Mouse (Mus musculus) ovary, postnatal 14 days (tissue): ENCODE results near the gene Ttll5.

Experiments used
- DNase-seq: peaks from one replicate; pipeline ENCODE4 v3.0.0; 2022; ENCODE audit warnings: low spot score

Gene Ttll5

DNA sequence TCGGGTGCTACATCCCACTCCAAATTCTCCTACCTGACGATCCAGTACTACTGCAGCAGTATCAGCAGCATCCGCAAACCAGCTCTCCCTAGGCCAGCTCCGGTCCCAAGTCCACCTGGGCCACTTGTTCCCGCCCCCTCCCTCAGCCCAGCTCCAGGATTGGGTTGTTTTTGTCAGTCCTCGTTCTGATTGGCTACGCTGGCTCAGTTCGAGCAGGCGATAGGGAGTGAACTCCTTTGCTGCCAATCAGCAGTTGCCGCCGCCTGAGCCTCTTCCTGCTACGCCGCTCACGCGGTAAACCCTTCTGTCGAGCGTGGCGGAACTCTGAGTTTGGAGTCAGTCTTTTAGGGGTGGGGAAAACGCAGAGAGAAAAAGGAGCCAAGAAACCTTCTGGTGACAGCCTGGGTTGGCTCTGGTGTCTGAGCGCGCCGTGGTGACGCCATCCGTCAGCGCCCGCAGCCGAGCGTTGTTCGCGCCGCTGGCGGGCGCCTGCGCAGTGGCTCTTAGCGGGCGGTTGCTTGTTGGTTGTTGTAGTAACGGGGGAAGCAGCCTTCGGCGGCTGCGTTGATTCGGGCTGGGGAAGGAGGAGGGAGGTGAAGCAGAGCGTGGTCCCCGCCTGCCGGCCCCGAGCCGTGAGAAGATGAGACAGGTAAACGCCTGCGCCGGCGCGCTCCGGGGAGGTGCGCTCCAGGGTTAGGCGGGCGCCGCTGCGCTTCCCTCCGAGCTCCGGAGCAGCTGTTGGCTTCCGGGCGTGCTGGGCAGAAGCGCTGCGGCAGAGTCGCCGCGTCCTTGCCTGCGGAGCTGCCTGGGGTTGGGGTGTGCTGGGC is at the start of gene Ttll5, which contains the start of gene Erg28:
Gene Ttll5, plus strand, starts transcription at position 222 of the 827 bp plus-strand sequence.
Gene Erg28, minus strand, starts transcription at position 113 of the 827 bp plus-strand sequence.
- peak; percentile 89 for DNase-seq

DNA sequence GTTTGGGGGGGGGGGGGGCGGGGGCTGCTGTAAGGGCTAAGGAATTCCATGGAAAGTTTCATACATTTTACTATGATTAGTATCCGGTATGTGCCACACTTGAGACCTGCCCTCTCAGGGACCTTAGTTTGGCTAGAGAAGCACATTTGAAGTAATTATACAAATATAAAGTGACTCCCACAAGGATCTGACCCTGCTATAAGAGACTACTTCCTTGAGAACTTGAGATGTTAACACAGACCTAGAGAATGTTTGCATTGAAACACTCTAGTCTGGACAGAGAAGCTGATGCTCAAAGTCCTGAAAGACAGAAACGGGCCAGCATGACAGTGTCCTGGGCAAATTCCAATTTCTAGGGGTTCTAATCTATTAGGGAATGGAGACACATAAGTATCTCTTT is 45.5 kb upstream of the Ttll5 start:
- DNase-seq, result no peak

- DNase-seq, result no peak
These were observed 44.8 kb upstream of the Ttll5 start for GRCm38 (mm10) chr12:85779707-85780106.

DNA sequence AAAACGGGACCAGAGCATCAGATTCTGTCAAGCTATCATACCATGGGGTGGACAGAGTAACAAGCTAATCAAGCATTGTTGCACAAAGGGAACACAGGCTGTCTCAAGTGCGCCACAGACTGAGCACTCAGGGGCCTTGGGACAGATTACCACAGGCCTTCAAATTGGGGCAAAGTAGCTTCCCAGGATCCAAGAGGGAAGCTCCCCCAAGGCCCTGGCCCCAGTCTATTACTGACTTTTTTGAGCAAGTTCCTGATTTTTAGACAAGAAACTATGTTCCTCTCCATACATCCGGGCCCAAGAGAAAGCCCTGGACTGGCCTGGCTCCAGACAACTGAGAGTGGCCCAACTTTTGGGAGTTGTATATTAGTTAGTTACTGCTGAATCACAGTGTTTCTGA is 42.9 kb upstream of the Ttll5 start:
- DNase-seq, result no peak

- DNase-seq, result no peak
These were observed 39.3 kb upstream of the Ttll5 start for GRCm38 (mm10) chr12:85784916-85785815.

- no peak for DNase-seq
These were observed 32.3 kb upstream of the Ttll5 start for GRCm38 (mm10) chr12:85792158-85792557.

DNA sequence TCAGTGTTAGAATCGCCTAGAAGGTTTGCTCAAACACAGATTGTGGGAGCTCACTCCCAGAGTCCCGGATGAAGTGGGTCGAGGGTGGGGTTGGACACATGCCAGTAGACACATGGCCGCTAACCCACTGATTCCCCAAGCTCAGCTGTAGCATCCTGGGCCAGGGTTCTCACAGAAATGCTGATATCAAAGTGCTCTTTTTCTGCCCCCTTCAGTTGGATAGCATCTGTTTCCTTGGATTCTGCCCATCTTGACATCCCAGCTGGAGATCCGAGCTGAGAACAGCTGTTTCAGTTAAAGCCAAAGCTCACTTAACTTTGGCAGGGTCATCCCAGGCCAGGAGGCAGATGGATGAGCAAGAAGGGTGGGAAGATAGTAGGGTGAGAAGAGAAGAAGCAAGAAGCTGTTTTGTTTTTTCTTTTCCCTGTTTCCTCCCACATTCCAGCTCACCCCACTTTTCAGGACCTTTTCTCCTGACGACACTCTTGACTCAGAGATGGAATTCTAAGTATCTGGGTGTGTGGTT is 31.6 kb upstream of the Ttll5 start:
- DNase-seq, result peak; percentile 19

- DNase-seq, result no peak
These were observed 30.4 kb upstream of the Ttll5 start for GRCm38 (mm10) chr12:85794094-85794493.

DNA sequence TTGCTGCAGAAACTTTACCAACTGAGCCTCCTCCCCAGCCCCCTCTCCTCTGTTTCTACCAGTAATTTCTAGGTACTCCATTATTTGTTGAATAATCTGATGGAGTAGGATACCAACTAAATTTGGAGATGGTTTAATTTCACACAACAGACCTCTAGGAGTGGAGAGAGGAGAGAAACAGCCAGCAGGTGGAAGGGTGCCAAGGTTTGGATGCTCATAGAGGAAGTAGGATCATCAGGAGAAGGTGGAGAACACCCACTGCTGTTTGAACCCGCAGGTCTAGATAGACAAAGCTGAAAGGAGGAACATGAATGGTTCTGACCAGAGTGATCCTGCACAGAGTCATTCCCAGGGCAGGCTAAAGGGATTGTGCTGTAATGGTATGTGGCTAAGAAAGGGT is 28.9 kb upstream of the Ttll5 start:
- DNase-seq, result no peak

DNA sequence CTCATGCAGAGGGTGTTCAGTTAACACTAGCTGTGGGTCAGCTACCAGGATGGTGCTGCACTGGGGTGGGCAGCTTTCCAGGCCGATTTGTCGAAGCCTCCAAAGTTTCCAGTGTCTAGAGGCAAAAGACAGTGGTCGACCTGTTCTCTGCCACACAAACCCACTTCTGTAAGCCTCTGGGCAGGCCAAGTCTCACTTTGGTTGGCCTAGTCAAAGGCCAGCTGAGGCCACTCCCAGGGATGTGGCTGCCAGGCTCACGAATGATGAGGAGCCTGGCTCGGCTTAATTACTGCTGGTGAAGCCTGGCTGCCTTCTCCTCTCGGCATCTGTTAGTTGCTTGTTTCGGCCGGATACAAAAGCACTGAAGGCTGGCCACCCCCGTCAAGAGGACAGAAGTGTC is 24.4 kb upstream of the Ttll5 start:
- no peak for DNase-seq

- no peak for DNase-seq
These were observed 14.7 kb upstream of the Ttll5 start for GRCm38 (mm10) chr12:85809726-85810125.

DNA sequence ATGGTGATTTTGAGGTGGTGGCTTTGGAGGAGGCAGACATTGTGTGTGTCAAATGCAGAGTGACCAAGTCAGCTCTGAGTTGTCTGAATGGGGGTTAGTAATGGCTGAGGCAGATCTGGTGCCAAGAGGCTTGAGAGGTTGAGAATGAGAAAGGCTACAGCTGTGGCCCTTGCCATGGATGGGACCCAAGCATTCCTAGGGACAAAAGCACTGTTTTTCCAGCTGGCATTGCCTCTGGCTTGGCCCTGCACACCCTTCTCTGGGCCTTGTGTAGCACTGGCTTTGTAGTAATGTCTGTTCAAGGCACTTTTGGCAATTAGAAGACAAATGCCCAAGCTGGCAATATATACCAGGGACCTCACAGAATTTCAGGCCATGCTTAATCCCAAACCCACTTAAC is 13.5 kb upstream of the Ttll5 start:
- DNase-seq, result no peak

- DNase-seq, result no peak
These were observed 12.8 kb upstream of the Ttll5 start for GRCm38 (mm10) chr12:85811676-85812075.

- no peak for DNase-seq
These were observed 10.9 kb upstream of the Ttll5 start for GRCm38 (mm10) chr12:85813599-85813998.

- no peak for DNase-seq
These were observed 2.4 kb upstream of the Ttll5 start for GRCm38 (mm10) chr12:85822051-85822450.

GRCm38 (mm10) chr12:85825361-85825760 is 902 bp downstream of the Ttll5 start:
- DNase-seq, result no peak

DNA sequence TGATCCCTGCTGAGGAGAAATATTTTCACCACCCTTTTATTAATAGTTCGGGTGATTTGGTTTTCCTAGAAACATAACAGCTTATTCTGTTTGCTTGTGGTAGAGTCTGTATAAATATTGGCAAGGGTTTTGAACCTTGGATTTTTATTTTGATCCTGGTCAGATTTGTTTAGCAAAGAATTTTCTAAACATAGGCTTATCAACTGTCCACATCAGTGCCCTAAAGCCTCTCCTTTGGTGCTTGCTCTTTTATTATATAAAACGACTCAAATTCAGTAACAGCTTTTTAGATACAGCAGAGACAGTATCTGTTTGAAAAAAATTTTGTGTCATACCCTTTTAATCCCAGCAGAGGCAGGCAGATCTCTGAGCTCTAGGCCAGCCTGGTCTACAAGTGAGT is 1.4 kb downstream of the Ttll5 start:
- DNase-seq, result no peak

GRCm38 (mm10) chr12:85828856-85829255 is 4.4 kb downstream of the Ttll5 start:
- DNase-seq, result no peak

DNA sequence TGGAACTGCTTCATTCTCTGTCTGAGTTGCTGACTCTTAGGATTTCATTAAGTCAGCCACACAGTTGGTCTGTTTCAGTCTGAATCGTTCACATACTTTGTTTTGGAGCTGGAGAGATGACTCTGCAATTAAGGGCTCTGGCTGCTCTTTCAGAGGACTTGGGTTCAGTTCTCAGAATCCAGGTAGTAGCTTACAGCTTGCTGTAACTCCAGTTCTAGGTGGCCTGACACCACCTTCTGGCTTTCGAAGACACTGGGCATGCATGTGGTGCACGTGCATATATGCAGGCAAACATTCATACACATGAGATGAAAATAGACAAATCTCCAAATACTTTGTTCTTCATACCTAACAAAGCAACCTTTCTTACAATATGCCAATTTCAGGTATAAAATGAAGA is 5.4 kb downstream of the Ttll5 start:
- DNase-seq, result no peak

DNA sequence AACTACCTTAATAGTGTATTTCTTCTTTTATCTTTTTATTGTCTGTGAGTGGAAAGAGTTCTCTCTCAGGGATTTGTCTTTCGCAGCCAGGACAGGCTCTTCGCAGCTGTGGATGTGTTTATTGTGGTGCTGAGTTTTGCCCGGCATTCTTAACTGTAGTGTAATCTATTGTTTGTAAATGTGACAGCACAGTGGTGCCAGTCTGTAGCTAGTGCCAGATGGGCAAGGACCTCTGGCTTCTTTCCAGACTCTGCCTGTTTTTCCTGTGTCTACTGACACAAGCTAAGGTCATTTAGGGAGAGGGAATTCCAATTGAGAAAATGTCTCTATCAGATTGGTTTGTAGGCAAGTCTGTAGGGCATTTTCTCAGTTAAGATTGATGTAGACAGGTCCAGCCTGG is 6.2 kb downstream of the Ttll5 start:
- no peak for DNase-seq

GRCm38 (mm10) chr12:85834543-85834942 is 10.1 kb downstream of the Ttll5 start:
- DNase-seq, result no peak

GRCm38 (mm10) chr12:85837765-85838164 is 13.3 kb downstream of the Ttll5 start:
- no peak for DNase-seq
